Mouse (Mus musculus): Measurements from ENCODE around the gene Cat. TPM values are rescaled to one million over a fixed set of nuclear protein-coding genes. Genes with fewer than 3 reads are reported as not detected.
A peak's percentile ranks its signal among the peaks of the same experiment; 100 is the strongest.

Cat gene
- polyA plus RNA-seq, 1 experiment from 2014 or later, result 89.8 TPM

DNA sequence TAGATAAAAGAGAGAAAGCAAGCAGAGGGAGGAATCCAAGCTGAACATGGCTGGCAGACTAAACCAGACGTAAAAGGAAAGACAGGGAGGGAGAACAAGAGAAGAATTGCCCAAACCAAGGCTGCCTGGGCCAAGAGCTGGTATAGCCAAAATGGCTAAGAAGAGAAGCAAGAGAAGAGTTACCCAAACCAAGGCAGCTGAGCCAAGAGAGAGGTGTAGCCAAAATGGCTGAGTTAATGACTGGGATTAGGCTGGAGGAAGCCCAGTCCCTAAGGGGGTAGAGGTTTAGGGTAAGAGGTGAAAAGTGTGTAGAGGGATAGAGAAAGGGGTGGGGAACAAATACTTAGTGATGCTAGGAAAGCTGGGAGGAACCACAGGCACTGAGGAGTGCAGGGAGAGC, 22.7 kb upstream of the Cat start:
- Histone ChIP-seq H3K27me3 (ENCODE audit: insufficient read depth, low read length) (no peaks in the 10 kb centered on the region), H3K9me3 (ENCODE audit: low read depth, low read length) (no peaks in the 10 kb centered on the region), H3K9ac (no peak overlapping the region), H3K27ac (ENCODE audit: low read depth) (no peak overlapping the region), H3K36me3 (ENCODE audit: insufficient read depth) (no peaks in the 10 kb centered on the region), H3K4me3 (ENCODE audit: low read depth, low read length) (no peak overlapping the region), H3K4me1 (ENCODE audit: insufficient read depth) (no peaks in the 10 kb centered on the region), H3K4me2 (no peak overlapping the region)
- ATAC-seq (ENCODE audit: insufficient read depth), result no peak
- DNase-seq, result no peak
- no peak for TF ChIP-seq CTCF (IDR thresholded peaks at IDR 0.05; ENCODE audit: low read depth)
- 90% methylated on average over 1 of the region's 1 CpGs for WGBS

DNA sequence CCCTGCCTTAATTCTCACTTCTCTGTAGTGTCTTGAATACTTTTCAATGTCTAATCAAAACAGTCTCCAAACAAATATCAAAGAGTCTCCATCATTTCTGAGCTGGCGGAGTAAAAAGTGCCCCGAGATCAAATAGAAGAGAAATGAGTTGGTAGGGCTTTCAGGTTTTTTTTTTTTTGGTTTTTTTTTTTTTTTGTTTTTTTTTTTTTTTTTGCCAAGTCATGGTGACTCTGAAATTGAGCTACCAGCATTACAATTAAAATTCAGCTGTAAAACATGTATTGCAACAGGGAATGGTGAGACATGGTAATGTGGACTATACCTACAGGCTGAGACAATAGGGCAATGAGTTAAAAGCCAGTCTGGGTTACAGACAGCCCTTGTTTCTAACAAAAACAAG, 21.0 kb upstream of the Cat start:
- ATAC-seq (ENCODE audit: insufficient read depth) (no peak), DNase-seq (no peak)
- Histone ChIP-seq H3K27ac (ENCODE audit: low read depth) (no peak overlapping the region), H3K9me3 (ENCODE audit: low read depth, low read length) (no peaks in the 10 kb centered on the region), H3K4me3 (ENCODE audit: low read depth, low read length) (no peak overlapping the region), H3K4me1 (ENCODE audit: insufficient read depth) (no peaks in the 10 kb centered on the region), H3K9ac (no peak overlapping the region), H3K4me2 (no peak overlapping the region), H3K36me3 (ENCODE audit: insufficient read depth) (no peaks in the 10 kb centered on the region), H3K27me3 (ENCODE audit: insufficient read depth, low read length) (no peaks in the 10 kb centered on the region)
- no peak for TF ChIP-seq CTCF (IDR thresholded peaks at IDR 0.05; ENCODE audit: low read depth)
- 91% methylated on average over 2 of the region's 2 CpGs for WGBS

DNA sequence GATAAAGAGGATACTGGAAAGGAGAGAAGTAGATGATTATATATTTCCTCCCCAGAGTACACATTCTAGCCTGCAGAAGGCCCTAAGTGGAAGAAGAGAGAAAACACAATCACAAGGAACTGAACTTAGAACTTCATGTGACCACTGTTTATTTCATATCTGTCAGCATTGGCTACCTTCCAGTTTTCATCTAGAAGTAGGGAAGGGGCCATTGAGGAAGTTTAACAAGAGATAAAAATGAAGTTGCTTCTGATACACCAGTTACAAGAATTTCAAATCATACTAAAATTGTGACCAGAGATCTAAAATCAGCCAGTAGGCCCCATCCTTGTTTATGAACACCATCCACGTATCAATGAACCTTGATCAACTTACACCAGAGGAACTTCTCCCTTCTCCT, 19.5 kb upstream of the Cat start:
- no peak overlapping the region for H3K27ac ChIP-seq (ENCODE audit: low read depth)
- WGBS, result 64% methylated on average over 1 of the region's 1 CpGs
- no peak overlapping the region for H3K9ac ChIP-seq
- no peak overlapping the region for H3K4me2 ChIP-seq
- H3K27me3 ChIP-seq (ENCODE audit: insufficient read depth, low read length), result no peaks in the 10 kb centered on the region
- DNase-seq (peak; percentile 42), ATAC-seq (ENCODE audit: insufficient read depth) (no peak)
- no peaks in the 10 kb centered on the region for H3K36me3 ChIP-seq (ENCODE audit: insufficient read depth)
- no peak for TF ChIP-seq CTCF (IDR thresholded peaks at IDR 0.05; ENCODE audit: low read depth)
- H3K4me3 ChIP-seq (ENCODE audit: low read depth, low read length), result no peak overlapping the region
- H3K9me3 ChIP-seq (ENCODE audit: low read depth, low read length), result no peaks in the 10 kb centered on the region
- no peaks in the 10 kb centered on the region for H3K4me1 ChIP-seq (ENCODE audit: insufficient read depth)

DNA sequence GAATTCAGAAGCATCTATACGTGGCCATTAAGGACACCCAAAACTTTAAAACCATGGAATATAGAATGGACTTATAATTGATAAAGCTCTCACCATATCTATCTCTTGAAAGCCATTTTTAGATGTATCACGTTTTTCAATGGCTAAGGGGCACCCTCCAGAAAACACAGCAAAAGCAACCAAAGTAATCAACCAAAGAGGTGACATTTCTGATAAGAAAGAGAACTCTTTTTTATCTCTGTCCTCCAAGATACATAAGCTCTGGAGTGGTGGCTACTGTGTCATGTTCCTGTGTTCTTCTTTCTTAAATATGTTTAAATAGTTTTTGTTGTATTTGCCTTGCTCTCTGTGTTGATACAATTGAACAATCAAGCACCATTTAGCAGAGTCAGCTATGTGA, 15.8 kb upstream of the Cat start:
- Histone ChIP-seq H3K9me3 (ENCODE audit: low read depth, low read length) (no peaks in the 10 kb centered on the region), H3K9ac (no peak overlapping the region), H3K4me1 (ENCODE audit: insufficient read depth) (no peaks in the 10 kb centered on the region), H3K27ac (ENCODE audit: low read depth) (no peak overlapping the region), H3K4me3 (ENCODE audit: low read depth, low read length) (no peak overlapping the region), H3K4me2 (no peak overlapping the region), H3K36me3 (ENCODE audit: insufficient read depth) (no peaks in the 10 kb centered on the region), H3K27me3 (ENCODE audit: insufficient read depth, low read length) (no peaks in the 10 kb centered on the region)
- ATAC-seq (ENCODE audit: insufficient read depth) (no peak), DNase-seq (no peak)
- TF ChIP-seq CTCF (IDR thresholded peaks at IDR 0.05; ENCODE audit: low read depth), result no peak
- 64% methylated on average over 2 of the region's 2 CpGs for WGBS

DNA sequence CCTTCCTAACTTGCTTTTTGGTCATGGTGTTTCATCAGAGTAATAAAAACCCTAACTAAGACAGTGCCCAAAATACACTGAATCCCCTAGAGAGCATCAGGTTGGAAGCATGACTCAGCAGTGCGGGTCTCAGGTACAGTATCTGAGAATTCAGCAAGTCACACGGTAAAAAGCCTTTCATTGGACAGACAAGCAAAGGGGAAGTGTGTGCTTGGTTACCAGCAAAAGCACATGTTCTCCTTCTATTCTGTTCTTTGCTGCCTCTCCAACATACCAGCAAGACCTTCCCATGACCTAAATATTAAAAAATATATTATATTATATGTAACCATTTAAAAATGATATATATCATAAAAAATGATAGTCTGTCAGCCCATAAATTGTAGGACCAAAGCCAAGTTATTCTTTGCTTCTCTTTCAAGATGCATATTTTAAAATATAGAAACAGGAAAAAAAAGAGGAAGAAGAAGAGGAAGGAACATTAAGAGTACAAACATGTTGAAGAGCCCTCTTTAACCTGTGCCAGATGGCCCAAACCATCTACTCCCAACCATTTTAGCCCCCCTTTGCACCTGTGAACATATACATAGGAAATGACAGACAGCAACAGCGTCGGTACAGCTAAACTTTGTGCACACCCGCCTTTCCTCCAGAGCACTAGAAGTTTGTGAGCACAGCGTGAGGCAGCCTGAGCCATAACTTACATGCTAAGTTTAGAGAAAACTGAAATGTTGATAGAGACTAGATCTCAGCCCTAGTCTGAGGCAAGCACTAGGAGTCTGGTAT, 10.9 kb upstream of the Cat start:
- Histone ChIP-seq H3K4me1 (ENCODE audit: insufficient read depth) (no peaks in the 10 kb centered on the region), H3K9ac (no peak overlapping the region), H3K27me3 (ENCODE audit: insufficient read depth, low read length) (no peaks in the 10 kb centered on the region), H3K9me3 (ENCODE audit: low read depth, low read length) (no peaks in the 10 kb centered on the region), H3K27ac (ENCODE audit: low read depth) (no peak overlapping the region), H3K4me2 (no peak overlapping the region), H3K36me3 (ENCODE audit: insufficient read depth) (no peaks in the 10 kb centered on the region), H3K4me3 (ENCODE audit: low read depth, low read length) (no peak overlapping the region)
- TF ChIP-seq CTCF (IDR thresholded peaks at IDR 0.05; ENCODE audit: low read depth), result no peak
- DNase-seq, result no peak
- WGBS, result 80% methylated on average over 6 of the region's 6 CpGs
- ATAC-seq (ENCODE audit: insufficient read depth), result no peak

DNA sequence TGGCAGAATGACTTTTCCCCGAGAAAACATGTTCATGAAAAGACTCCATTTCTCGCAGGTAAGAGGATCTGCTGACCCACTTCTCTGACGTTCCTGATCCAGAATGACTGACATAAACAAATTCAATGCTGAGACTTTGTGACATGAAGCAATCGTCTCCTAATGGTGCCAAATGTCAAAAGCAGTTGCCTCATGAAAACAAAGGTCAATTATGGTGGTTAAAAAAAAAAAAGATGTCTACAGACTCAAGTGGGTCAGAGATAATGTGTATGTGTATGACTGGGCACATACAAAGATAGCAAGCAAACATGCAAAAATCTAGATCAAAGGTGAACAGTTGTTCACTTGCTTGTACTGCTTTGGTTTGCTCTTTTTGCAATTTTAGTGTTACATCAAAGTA, 8.9 kb upstream of the Cat start:
- H3K4me3 ChIP-seq (ENCODE audit: low read depth, low read length), result no peak overlapping the region
- no peak overlapping the region for H3K4me2 ChIP-seq
- ATAC-seq (ENCODE audit: insufficient read depth), result no peak
- H3K27ac ChIP-seq (ENCODE audit: low read depth), result no peak overlapping the region
- H3K9me3 ChIP-seq (ENCODE audit: low read depth, low read length), result no peaks in the 10 kb centered on the region
- no peaks in the 10 kb centered on the region for H3K27me3 ChIP-seq (ENCODE audit: insufficient read depth, low read length)
- DNase-seq, result no peak
- no peaks in the 10 kb centered on the region for H3K4me1 ChIP-seq (ENCODE audit: insufficient read depth)
- WGBS, result 51% methylated on average over 4 of the region's 4 CpGs
- no peaks in the 10 kb centered on the region for H3K36me3 ChIP-seq (ENCODE audit: insufficient read depth)
- no peak for TF ChIP-seq CTCF (IDR thresholded peaks at IDR 0.05; ENCODE audit: low read depth)
- no peak overlapping the region for H3K9ac ChIP-seq

DNA sequence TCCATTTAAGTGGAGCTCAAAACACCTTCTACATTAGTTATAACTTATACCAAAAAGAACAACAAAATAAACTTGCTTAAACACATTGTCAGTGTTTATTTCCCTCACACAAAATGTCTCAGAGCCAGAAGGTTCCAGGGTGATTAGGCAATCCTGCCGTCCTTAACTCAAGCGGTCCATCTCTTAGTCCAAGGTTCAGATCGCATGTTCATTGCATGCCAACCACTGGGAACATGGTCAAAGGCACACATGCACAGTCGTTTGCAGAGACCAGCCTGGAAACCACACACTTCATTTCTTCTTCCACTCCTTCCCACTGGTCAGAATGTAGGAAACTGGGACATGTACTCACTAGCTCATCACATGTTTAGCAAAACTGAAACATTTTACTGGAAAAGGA, 7.6 kb upstream of the Cat start:
- 74% methylated on average over 4 of the region's 4 CpGs for WGBS
- Histone ChIP-seq H3K36me3 (ENCODE audit: insufficient read depth) (no peaks in the 10 kb centered on the region), H3K27ac (ENCODE audit: low read depth) (no peak overlapping the region), H3K4me1 (ENCODE audit: insufficient read depth) (no peaks in the 10 kb centered on the region), H3K9me3 (ENCODE audit: low read depth, low read length) (no peaks in the 10 kb centered on the region), H3K4me2 (no peak overlapping the region), H3K27me3 (ENCODE audit: insufficient read depth, low read length) (no peaks in the 10 kb centered on the region), H3K9ac (no peak overlapping the region), H3K4me3 (ENCODE audit: low read depth, low read length) (no peak overlapping the region)
- no peak for TF ChIP-seq CTCF (IDR thresholded peaks at IDR 0.05; ENCODE audit: low read depth)
- ATAC-seq (ENCODE audit: insufficient read depth) (no peak), DNase-seq (no peak)

All from lung, embryonic 14.5 days (tissue).